Mouse (Mus musculus) cerebellum, adult 2 months (tissue): ENCODE results near the gene Cdhr1.

Source experiments
- CTCF ChIP-seq: fragments of 200-500 bp; IDR thresholded peaks from 2 replicates; pipeline ENCODE4 v1.5.1; 2011; ENCODE audit warnings: low read depth, mild to moderate bottlenecking, control low read depth, low read length, moderate library complexity, borderline replicate concordance; ENCODE audit not compliant: insufficient read depth
- POLR2A ChIP-seq: fragments of 200-500 bp; IDR thresholded peaks from 2 replicates; pipeline ENCODE4 v1.6.1; 2011; ENCODE audit warnings: low read length, control low read depth, borderline replicate concordance; ENCODE audit not compliant: insufficient read depth

DNA sequence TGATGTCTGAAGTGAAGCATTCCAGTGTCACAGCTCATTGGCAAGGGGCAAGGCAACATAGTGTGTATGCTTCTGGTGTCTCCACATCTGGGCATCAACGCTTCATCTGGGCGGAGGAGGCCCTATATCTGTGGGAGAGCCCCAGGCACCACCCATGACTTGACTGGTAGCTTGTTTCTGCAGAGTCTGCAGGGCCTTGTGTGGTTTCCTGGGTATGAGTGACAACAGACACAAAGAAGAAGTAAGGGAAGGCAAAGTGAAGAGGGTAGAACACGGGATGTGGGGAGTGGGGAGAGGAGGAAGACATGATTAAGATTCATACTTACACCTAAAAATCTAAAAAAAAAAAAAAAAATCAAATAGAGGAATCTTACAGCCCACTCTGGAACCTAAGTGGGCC is 4.3 kb upstream of the Cdhr1 start:
- TF ChIP-seq CTCF (no peak), POLR2A (no peak)
